Mouse (Mus musculus) gastrocnemius, postnatal 4 days (tissue): ENCODE measurements at regions not wholly inside any gene's neighbourhood (a gene's known extent, or its start where the extent isn't known, plus 50 kb on each side); places are given as distances from the start of the nearest gene placed in this dataset.
A peak's percentile ranks its signal among the peaks of the same experiment; 100 is the strongest.

ENCODE experiments used
- DNase-seq, 2 experiments: peaks; one replicate each; pipeline ENCODE4 v3.0.0; 2021 to 2022; ENCODE audit warnings: low spot score in 2 of 2, mixed read lengths in 2 of 2

- DNase-seq: no peak
Observed at GRCm38 (mm10) chr3:149371439-149371838, 381.1 kb upstream of the Adgrl2 start.

- no peak for DNase-seq
Observed at GRCm38 (mm10) chr3:149370517-149371227, 380.3 kb upstream of the Adgrl2 start.

- DNase-seq: no peak
Observed at GRCm38 (mm10) chr3:149367888-149368287, 377.5 kb upstream of the Adgrl2 start.

GRCm38 (mm10) chr3:149360164-149360563 is 369.8 kb upstream of the Adgrl2 start:
- DNase-seq: no peak

GRCm38 (mm10) chr3:149358570-149359193 is 368.3 kb upstream of the Adgrl2 start:
- DNase-seq: no peak

GRCm38 (mm10) chr3:149357903-149358569 is 367.7 kb upstream of the Adgrl2 start:
- no peak for DNase-seq

GRCm38 (mm10) chr3:149357121-149357520 is 366.8 kb upstream of the Adgrl2 start:
- DNase-seq: no peak

GRCm38 (mm10) chr3:149355362-149355761 is 365.0 kb upstream of the Adgrl2 start:
- DNase-seq: no peak

- no peak for DNase-seq
Observed at GRCm38 (mm10) chr3:149353958-149354357, 363.6 kb upstream of the Adgrl2 start.

GRCm38 (mm10) chr3:149352546-149352945 is 362.2 kb upstream of the Adgrl2 start:
- no peak for DNase-seq

GRCm38 (mm10) chr3:149349731-149350130 is 359.4 kb upstream of the Adgrl2 start:
- DNase-seq: no peak

GRCm38 (mm10) chr3:149349211-149349697 is 358.9 kb upstream of the Adgrl2 start:
- DNase-seq: peak in 1 of 2 experiments; percentile 28

- no peak for DNase-seq
Observed at GRCm38 (mm10) chr3:149348459-149348971, 358.2 kb upstream of the Adgrl2 start.

- DNase-seq: no peak
Observed at GRCm38 (mm10) chr3:149347241-149347992, 357.1 kb upstream of the Adgrl2 start.

- DNase-seq: no peak
Observed at GRCm38 (mm10) chr3:149342511-149342910, 352.2 kb upstream of the Adgrl2 start.

GRCm38 (mm10) chr3:149339374-149339753 is 349.0 kb upstream of the Adgrl2 start:
- DNase-seq: no peak

- DNase-seq: no peak
Observed at GRCm38 (mm10) chr3:149338684-149339373, 348.5 kb upstream of the Adgrl2 start.

GRCm38 (mm10) chr3:149335259-149335658 is 344.9 kb upstream of the Adgrl2 start:
- no peak for DNase-seq

GRCm38 (mm10) chr3:149333607-149334006 is 343.3 kb upstream of the Adgrl2 start:
- no peak for DNase-seq

GRCm38 (mm10) chr3:149333131-149333530 is 342.8 kb upstream of the Adgrl2 start:
- DNase-seq: no peak

GRCm38 (mm10) chr3:149332105-149332504 is 341.8 kb upstream of the Adgrl2 start:
- no peak for DNase-seq
